Comparison of ENCODE assay signal across 30 mouse cellular contexts in genomic region chr1:120363638-120364037, GRCm38 (mm10). TPM values are rescaled to one million over a fixed set of nuclear protein-coding genes. Genes with fewer than 3 reads are reported as not detected.
A peak's percentile ranks its signal among the peaks of the same experiment; 100 is the strongest.
DNase-seq lines count a peak whose midpoint lies in the region; ATAC-seq and TF ChIP-seq lines count a peak whose summit lies in the region.
"Had no signal": no experiment of that assay in that cellular context is flagged by ENCODE, and none has a peak within 500 bp of the region (broad histone marks: within the 10 kb centered on the region; RNA-seq: fewer than 3 reads in every experiment).

No protein-coding gene starts in this region.

- H3K9ac ChIP-seq in heart, embryonic 12.5 days, result no peak overlapping the region
- H3K9ac ChIP-seq: embryonic facial prominence, embryonic 13.5 days; forebrain, embryonic 12.5 days; forebrain, embryonic 15.5 days; heart, embryonic 13.5 days; hindbrain, embryonic 14.5 days had no signal

- H3K9me3 ChIP-seq in heart, embryonic 12.5 days (replicated peaks), result no peaks in the 10 kb centered on the region
- H3K9me3 ChIP-seq: embryonic facial prominence, embryonic 10.5 days; embryonic facial prominence, embryonic 13.5 days; forebrain, embryonic 12.5 days; forebrain, embryonic 15.5 days; heart, embryonic 13.5 days had no signal

- POLR2A ChIA-PET in Patski (lab: Charles Lee), result no interaction called here

- CTCF ChIA-PET in Patski (lab: Charles Lee), result no interaction called here

- WGBS in heart, embryonic 12.5 days, result 77% methylated on average over 1 of the region's 1 CpGs

- in situ Hi-C loops in Patski (cut with MboI; ENCODE audit: low pct_unique_long_range_greater_than_20kb), result no loop called here

- DNase-seq in adrenal gland, adult 2 months, result peak; percentile 53
- no peak for DNase-seq in adrenal gland, adult 18-20 months (ENCODE audit: low spot score in 2 of 2)
- peak; percentile 9 for DNase-seq in right cerebral cortex, adult 18-20 months
- no peak for DNase-seq in right cerebral cortex, postnatal 4 days
- DNase-seq in Patski (ENCODE audit: low read depth, low spot score), result no peak
- no peak for DNase-seq in heart, adult 9 months (ENCODE audit: low spot score in 2 of 2)
- DNase-seq: cerebellum, adult 11-12 months; cerebellum, adult 8-10 months; cerebellum, postnatal 10 days; cerebellum, postnatal 36 days; embryo, embryonic 11 days; gastrocnemius, adult 2 months; gastrocnemius, postnatal 14 days; heart, adult 11 months; heart, postnatal 14 days; heart, postnatal 4 days; kidney, adult 2 months had no signal

- no peak overlapping the region for H3K4me2 ChIP-seq in heart, embryonic 12.5 days
- H3K4me2 ChIP-seq: embryonic facial prominence, embryonic 13.5 days; forebrain, embryonic 12.5 days; forebrain, embryonic 15.5 days; heart, embryonic 13.5 days; hindbrain, embryonic 14.5 days had no signal

- ATAC-seq in Patski, result peak; percentile 52
- ATAC-seq in heart, embryonic 12.5 days (ENCODE audit: insufficient number of reproducible peaks, low FRiP score), result no peak
- ATAC-seq: forebrain, embryonic 15.5 days; hindbrain, postnatal 0 days; inflammation-experienced regulatory T-cells, adult 6 months; intestine, embryonic 16.5 days had no signal

- no peak for TF ChIP-seq CTCF in Patski (IDR thresholded peaks at IDR 0.05)

- no peak overlapping the region for H3K27ac ChIP-seq in heart, embryonic 12.5 days (ENCODE audit: poor library complexity, severe bottlenecking)
- H3K27ac ChIP-seq: embryonic facial prominence, embryonic 10.5 days; embryonic facial prominence, embryonic 13.5 days; forebrain, embryonic 12.5 days; forebrain, embryonic 15.5 days; gastrocnemius, adult 2 months; heart, embryonic 13.5 days; hindbrain, embryonic 14.5 days; hindbrain, postnatal 0 days had no signal

- H3K36me3 ChIP-seq in heart, embryonic 12.5 days, result no peaks in the 10 kb centered on the region
- H3K36me3 ChIP-seq: embryonic facial prominence, embryonic 10.5 days; embryonic facial prominence, embryonic 13.5 days; forebrain, embryonic 12.5 days; forebrain, embryonic 15.5 days; heart, embryonic 13.5 days had no signal

- H3K4me1 ChIP-seq in heart, embryonic 12.5 days (replicated peaks), result no peaks in the 10 kb centered on the region
- H3K4me1 ChIP-seq: embryonic facial prominence, embryonic 13.5 days; forebrain, embryonic 12.5 days; forebrain, embryonic 15.5 days; heart, embryonic 13.5 days had no signal

- H3K27me3 ChIP-seq in Patski, result no peaks in the 10 kb centered on the region
- H3K27me3 ChIP-seq in heart, embryonic 12.5 days (replicated peaks), result no peaks in the 10 kb centered on the region
- H3K27me3 ChIP-seq: embryonic facial prominence, embryonic 13.5 days; forebrain, embryonic 15.5 days; heart, embryonic 13.5 days had no signal

- no peak overlapping the region for H3K4me3 ChIP-seq in heart, embryonic 12.5 days
- H3K4me3 ChIP-seq: embryonic facial prominence, embryonic 10.5 days; embryonic facial prominence, embryonic 13.5 days; erythroblast, embryonic 14.5 days; forebrain, embryonic 12.5 days; forebrain, embryonic 15.5 days; gastrocnemius, adult 2 months; heart, embryonic 13.5 days had no signal

RNA-seq across cellular contexts. Expression of gene C1ql2, which starts 23.3 kb away (rescaled TPM):
- total RNA-seq in adrenal gland, adult 2 months (2021), result not detected
- polyA plus RNA-seq in adrenal gland, adult 2 months (2012; rRNA removed), result 0.04 and 0.13 TPM in 2 replicates
- not detected for total RNA-seq in adrenal gland, adult 18-20 months (2021)
- polyA plus RNA-seq in Patski (2021), result not detected
- not detected in 2 replicates for polyA plus RNA-seq in heart, embryonic 12.5 days (2016; fragmentation: Nextera tagmentation; extraction: Ambion mirVana)
- total RNA-seq: gastrocnemius, adult 2 months; gastrocnemius, postnatal 14 days; gastrocnemius, postnatal 4 days; heart, postnatal 14 days; heart, postnatal 4 days had no signal
- polyA plus RNA-seq: erythroblast, embryonic 14.5 days; heart, embryonic 13.5 days; heart, embryonic 16.5 days; inflammation-experienced regulatory T-cells, adult 6 months; intestine, embryonic 16.5 days had no signal

Comparison
In these comparisons a context has a peak if more than half of its experiments do, and no peak if none do; other contexts are left out.
1. DNase-seq: peak in adrenal gland, adult 2 months (single experiment) and right cerebral cortex, adult 18-20 months (single experiment); none in adrenal gland, adult 18-20 months (0 of 2), right cerebral cortex, postnatal 4 days (single experiment), Patski (single experiment) and heart, adult 9 months (0 of 2).